Mouse (Mus musculus) olfactory bulb, adult 2 months (tissue): Measurements from ENCODE around the gene Spry2.

Experiments used
- CTCF ChIP-seq: fragments of 200-500 bp; IDR thresholded peaks from 2 replicates; pipeline ENCODE4 v1.5.1; 2012; ENCODE audit warnings: low read depth, mild to moderate bottlenecking, low read length, moderate library complexity; ENCODE audit not compliant: insufficient read depth
- POLR2A ChIP-seq: fragments of 200-500 bp; IDR thresholded peaks from 2 replicates; pipeline ENCODE4 v1.6.1; 2012; ENCODE audit warnings: mild to moderate bottlenecking, low read depth, low read length, moderate library complexity; ENCODE audit not compliant: insufficient read depth

GRCm38 (mm10) chr14:105878359-105878758 is 18.3 kb downstream of the Spry2 start:
- TF ChIP-seq CTCF (no peak), POLR2A (no peak)
